Mouse (Mus musculus): ENCODE results near the gene Nde1. TPM values are rescaled to one million over a fixed set of nuclear protein-coding genes. Genes with fewer than 3 reads are reported as not detected.

The Nde1 gene
- polyA plus RNA-seq, 1 experiment from 2014 or later = 85.7 TPM

- Histone ChIP-seq H3K27ac (no peak overlapping the region), H3K9me3 (no peaks in the 10 kb centered on the region), H3K4me3 (replicated peaks) (no peak overlapping the region), H3K27me3 (replicated peaks) (no peaks in the 10 kb centered on the region), H3K9ac (no peak overlapping the region), H3K4me2 (no peak overlapping the region), H3K36me3 (no peaks in the 10 kb centered on the region), H3K4me1 (no peaks in the 10 kb centered on the region)
- 71% methylated on average over 3 of the region's 3 CpGs for WGBS
- no peak for ATAC-seq (ENCODE audit: insufficient read depth, low FRiP score, low read depth)
These were observed 79.0 kb downstream of the Nde1 start for GRCm38 (mm10) chr16:14242059-14242458.

MicroRNAs within 50 kb of the gene (microRNA counts, 519-probe panel; counts per million panel counts)
- 2,516 counts per million, percentile 57 among the panel's probes with 10 or more counts for microRNA mmu-miR-484

Small RNA genes within 50 kb of the gene (microRNA-seq; reads per million reads assigned to microRNA genes)
- gene Gm27671 = not detected
- gene Mir484 = 1,914 reads per million, percentile 81 among the genes with 10 or more reads in this experiment

Other genes starting within 250 kb of the Nde1 start
- 1.7 and 2.4 TPM in 2 replicates for gene 2900011O08Rik, start 176.7 kb upstream of the Nde1 start, polyA plus RNA-seq (2015; fragmentation: Nextera tagmentation; extraction: Ambion mirVana)
- not detected in 2 replicates for gene Ifitm7, start 176.4 kb upstream of the Nde1 start, polyA plus RNA-seq (2015; fragmentation: Nextera tagmentation; extraction: Ambion mirVana)
- 14.9 and 15.3 TPM in 2 replicates for gene Marf1, start 76 bp downstream of the Nde1 start, polyA plus RNA-seq (2015; fragmentation: Nextera tagmentation; extraction: Ambion mirVana)
- gene Myh11, start 128.1 kb downstream of the Nde1 start, polyA plus RNA-seq (2015; fragmentation: Nextera tagmentation; extraction: Ambion mirVana) = 198 and 229 TPM in 2 replicates
- 149 and 157 TPM in 2 replicates for gene Fopnl, start 154.1 kb downstream of the Nde1 start, polyA plus RNA-seq (2015; fragmentation: Nextera tagmentation; extraction: Ambion mirVana)
- 11.2 and 12.3 TPM in 2 replicates for gene Abcc1, start 198.3 kb downstream of the Nde1 start, polyA plus RNA-seq (2015; fragmentation: Nextera tagmentation; extraction: Ambion mirVana)

Measured in stomach, embryonic 15.5 days (tissue).